Mouse (Mus musculus) embryonic facial prominence, embryonic 10.5 days (tissue): ENCODE results near the gene Ttc26. TPM values are rescaled to one million over a fixed set of nuclear protein-coding genes. Genes with fewer than 3 reads are reported as not detected.
"Not testable (repeated sequence)": the region's sequence is repeated elsewhere in the genome, so short reads cannot be mapped to it uniquely, and the experiment has no call there.

ENCODE experiments used
- DNase-seq: peaks from one replicate; pipeline ENCODE4 v3.0.0-alpha.2; 2017; ENCODE audit warnings: low spot score
- H3K27ac ChIP-seq: fragments of 300-500 bp; sonication (generic); replicated peaks from 2 replicates; pipeline ENCODE4 v1.5.1; 2016; ENCODE audit warnings: mild to moderate bottlenecking
- H3K27me3 ChIP-seq: fragments of 300-500 bp; sonication (generic); replicated peaks from 2 replicates; pipeline ENCODE4 v1.6.1; 2016; ENCODE audit warnings: low read depth, mild to moderate bottlenecking; ENCODE audit not compliant: poor library complexity, severe bottlenecking
- H3K36me3 ChIP-seq: fragments of 300-500 bp; sonication (generic); replicated peaks from 2 replicates; pipeline ENCODE4 v1.6.1; 2016; ENCODE audit warnings: mild to moderate bottlenecking, moderate library complexity
- H3K4me1 ChIP-seq: fragments of 300-500 bp; sonication (generic); 2 replicates; pipeline ENCODE4 v1.6.1; 2016
- H3K4me3 ChIP-seq: fragments of 300-500 bp; sonication (generic); 2 replicates; pipeline ENCODE4 v1.5.1; 2016; ENCODE audit warnings: mild to moderate bottlenecking, moderate library complexity
- H3K9me3 ChIP-seq: fragments of 300-500 bp; sonication (generic); 2 replicates; pipeline ENCODE4 v1.6.1; 2016; ENCODE audit warnings: mild to moderate bottlenecking
- WGBS: fragments of 180-500 bp; shearing (Covaris S2); methylation state at CpG from one replicate; pipeline ENCODE4 v1.1.7; 2016; 5-methylcytosine and 5-hydroxymethylcytosine counted together
- polyA plus RNA-seq: library from polyadenylated mRNA; unstranded; fragments of >200 nt; fragmentation: Nextera tagmentation; extraction: Ambion mirVana; gene quantifications from 2 replicates; pipeline ENCODE4 v1.2.1, GENCODE M21; 2016

The Ttc26 gene
- polyA plus RNA-seq, 1 experiment from 2014 or later, result 14.4 TPM

DNA sequence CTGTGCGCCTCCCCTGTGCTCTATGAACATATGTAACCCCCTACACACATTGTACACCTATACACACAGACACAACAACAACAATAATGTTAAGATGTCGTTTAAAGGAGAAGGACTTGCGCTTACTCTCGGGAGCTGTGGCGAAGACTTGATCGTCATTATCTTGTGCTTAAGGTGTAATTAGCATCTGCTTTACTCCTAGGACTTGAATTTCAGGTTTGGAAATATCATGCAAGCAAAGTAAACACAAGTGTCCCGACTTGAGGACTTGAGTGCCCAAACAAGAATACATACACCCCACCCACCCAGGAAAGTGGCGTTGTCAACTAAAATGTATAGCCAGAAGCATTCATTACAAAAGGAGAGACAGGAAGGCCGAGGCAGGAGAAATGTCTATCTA lies 31.5 kb upstream of the Ttc26 start:
- Histone ChIP-seq H3K36me3 (no peaks in the 10 kb centered on the region), H3K4me1 (peaks cover 14% of the 10 kb centered on the region), H3K9me3 (no peaks in the 10 kb centered on the region), H3K27me3 (peaks cover 54% of the 10 kb centered on the region), H3K4me3 (no peak overlapping the region), H3K27ac (no peak overlapping the region)
- WGBS, result 72% methylated on average over 9 of the region's 9 CpGs
- no peak for DNase-seq

DNA sequence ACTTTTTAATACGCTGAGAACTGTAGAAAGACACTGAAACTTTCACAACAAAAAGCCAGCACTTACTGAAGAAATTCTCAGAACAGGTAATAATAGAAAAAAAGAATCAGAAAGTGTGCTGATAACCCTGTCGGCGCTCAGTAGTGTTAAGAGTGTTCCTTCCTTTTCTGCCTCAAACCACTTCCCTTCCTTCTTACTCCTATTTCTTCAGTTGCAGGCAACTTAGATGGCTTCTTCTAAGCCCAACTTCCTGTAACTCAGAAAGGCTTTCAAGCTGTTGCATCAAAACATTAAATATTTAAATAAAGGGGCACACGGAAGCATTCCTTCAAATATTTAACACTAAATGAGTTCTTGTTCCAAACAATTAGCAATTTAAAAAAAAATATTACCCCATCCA lies 29.3 kb upstream of the Ttc26 start:
- no peak overlapping the region for H3K27ac ChIP-seq
- no peaks in the 10 kb centered on the region for H3K36me3 ChIP-seq
- no peak for DNase-seq
- no peaks in the 10 kb centered on the region for H3K9me3 ChIP-seq
- H3K4me3 ChIP-seq, result no peak overlapping the region
- peaks cover 22% of the 10 kb centered on the region for H3K4me1 ChIP-seq
- peaks cover 76% of the 10 kb centered on the region for H3K27me3 ChIP-seq
- WGBS, result 50% methylated on average over 4 of the region's 4 CpGs

DNA sequence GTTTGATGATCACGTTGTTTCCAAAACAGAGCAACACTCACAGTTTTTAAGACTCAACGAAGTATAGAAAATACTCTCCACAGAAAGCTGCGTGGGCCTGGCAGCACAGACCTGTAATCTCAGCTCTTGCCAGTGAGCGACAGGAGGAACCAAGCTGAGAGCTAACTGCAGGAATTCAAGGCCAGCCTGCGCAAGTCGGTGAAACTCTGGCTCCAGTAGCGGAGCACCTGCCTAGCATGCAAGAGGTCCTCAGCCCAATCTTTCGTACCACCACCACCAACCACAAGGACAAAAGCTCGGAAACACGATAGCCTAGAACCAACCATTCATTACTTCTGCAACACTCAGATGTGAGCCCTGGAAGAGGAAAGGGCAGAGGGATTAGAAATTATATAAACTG lies 28.8 kb upstream of the Ttc26 start:
- H3K36me3 ChIP-seq, result no peaks in the 10 kb centered on the region
- H3K4me3 ChIP-seq, result 0 out of 2 replicates have a peak overlapping the region, but pooled peaks have one; percentile 24
- peaks cover 22% of the 10 kb centered on the region for H3K4me1 ChIP-seq
- H3K27ac ChIP-seq, result no peak overlapping the region
- peak; percentile 35 for DNase-seq
- peaks cover 81% of the 10 kb centered on the region for H3K27me3 ChIP-seq
- WGBS, result 7% methylated on average over 10 of the region's 10 CpGs
- H3K9me3 ChIP-seq, result no peaks in the 10 kb centered on the region

DNA sequence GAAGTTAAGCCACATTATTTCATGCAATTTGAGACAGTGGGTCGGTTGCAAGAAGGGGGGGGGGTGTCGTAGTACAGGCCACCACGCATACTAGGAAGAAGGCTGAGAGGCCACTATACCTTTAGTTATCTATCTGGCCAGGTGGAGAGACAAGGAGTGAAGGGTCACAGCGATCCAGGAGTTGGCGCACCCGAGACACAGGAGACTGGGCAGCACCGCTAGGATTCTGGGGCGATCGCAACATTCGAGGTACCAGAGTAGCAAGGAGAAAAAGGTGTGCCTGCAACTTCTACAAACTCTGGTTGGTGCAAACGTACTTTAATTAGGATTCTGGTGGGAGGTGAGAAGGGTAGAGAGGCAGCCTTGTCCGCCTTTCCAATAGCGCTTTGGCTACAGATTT lies 28.1 kb upstream of the Ttc26 start:
- H3K27me3 ChIP-seq, result peaks cover 88% of the 10 kb centered on the region
- H3K4me3 ChIP-seq, result peak overlapping the region; percentile 64
- no peak overlapping the region for H3K27ac ChIP-seq
- peaks cover 22% of the 10 kb centered on the region for H3K4me1 ChIP-seq
- no peaks in the 10 kb centered on the region for H3K36me3 ChIP-seq
- peak; percentile 21 for DNase-seq
- H3K9me3 ChIP-seq, result no peaks in the 10 kb centered on the region
- 4% methylated on average over 13 of the region's 13 CpGs for WGBS

DNA sequence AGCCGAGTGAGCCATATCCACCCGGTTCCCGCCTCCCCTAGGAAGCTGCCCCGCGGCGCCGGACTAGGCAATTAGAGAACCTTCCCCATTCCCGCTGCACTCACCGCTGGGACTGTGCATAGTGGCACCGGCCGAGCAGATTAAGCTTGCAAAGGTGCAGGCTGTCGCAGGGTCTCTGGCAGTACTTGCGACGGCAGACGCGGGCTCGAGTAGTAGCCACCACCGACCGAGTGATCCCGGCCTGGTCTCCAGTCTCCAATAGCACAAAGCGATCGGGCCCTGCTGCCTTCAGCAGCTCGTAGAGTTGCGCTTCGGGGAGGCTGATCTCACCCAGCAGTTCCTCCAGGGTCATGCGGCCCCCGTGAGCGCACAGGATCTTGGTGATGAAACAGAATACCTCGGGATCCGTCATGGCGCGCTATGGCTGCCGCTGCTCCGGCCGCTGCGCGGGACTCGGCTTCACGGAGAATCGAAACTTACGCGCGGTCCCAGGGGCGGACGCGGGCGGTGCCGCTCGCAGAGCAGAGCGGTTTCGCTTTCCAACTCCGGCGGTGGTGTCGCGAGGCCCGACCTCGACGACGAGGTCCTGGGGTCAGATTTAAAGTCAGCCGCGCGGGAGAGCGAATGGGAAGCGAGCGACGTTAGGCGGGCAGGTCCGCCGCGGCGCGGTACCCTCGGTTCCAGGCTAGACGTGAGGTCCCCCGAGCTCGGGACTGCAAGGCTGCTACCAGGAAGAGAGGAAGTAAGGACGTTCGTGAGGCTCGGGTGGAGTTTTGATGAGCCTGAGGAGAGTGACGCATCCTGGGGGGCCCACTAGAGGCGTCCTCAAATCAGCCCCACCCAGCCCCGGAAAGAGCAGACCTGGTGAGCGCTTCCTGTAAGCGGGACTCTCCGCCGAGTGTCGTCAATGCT lies 27.2 kb upstream of the Ttc26 start, which contains the start of gene Zc3hav1:
Zc3hav1 (minus strand) TSS at position 793 of the 912 bp plus-strand sequence.
- H3K4me1 ChIP-seq, result peaks cover 22% of the 10 kb centered on the region
- WGBS, result under 1% methylated on average over 87 of the region's 87 CpGs
- H3K36me3 ChIP-seq, result no peaks in the 10 kb centered on the region
- H3K27ac ChIP-seq, result peak within 1 kb of the TSS; percentile 75
- H3K27me3 ChIP-seq, result peaks cover 94% of the 10 kb centered on the region
- H3K9me3 ChIP-seq, result no peaks in the 10 kb centered on the region
- peak within 1 kb of the TSS; percentile 64 for H3K4me3 ChIP-seq
- DNase-seq, result peak; percentile 70

DNA sequence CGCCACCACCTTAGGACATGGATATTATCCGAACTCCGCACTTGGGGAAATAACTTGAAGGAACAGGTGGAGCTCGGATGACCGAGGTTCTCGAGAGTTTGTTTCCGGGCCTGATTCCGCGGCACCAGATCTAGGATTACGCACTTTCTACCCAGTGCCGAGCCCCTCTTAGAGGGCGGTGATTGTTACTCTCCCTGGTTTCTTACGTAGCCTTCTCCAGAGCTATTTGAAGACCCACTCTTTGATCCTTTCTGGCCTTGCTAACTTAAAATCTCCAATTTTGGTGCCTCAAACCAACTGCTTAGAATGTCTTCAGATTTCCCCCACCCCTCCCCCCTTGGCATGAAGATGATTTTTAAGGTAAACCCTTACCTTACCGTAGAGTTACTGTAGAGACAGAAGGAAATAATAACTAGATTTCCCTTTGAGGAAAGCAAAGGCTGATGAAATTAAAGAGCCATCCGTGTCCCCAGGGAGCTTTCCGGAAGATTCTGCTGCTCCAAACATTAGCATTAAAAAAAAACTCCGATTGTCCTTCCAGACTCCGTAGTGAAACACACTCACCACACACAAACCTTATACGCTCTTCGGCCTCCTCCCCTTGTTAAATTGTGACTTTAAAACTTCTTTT lies 26.4 kb upstream of the Ttc26 start:
- WGBS, result 1% methylated on average over 20 of the region's 20 CpGs
- Histone ChIP-seq H3K36me3 (no peaks in the 10 kb centered on the region), H3K4me1 (peaks cover 22% of the 10 kb centered on the region), H3K4me3 (peak overlapping the region; percentile 64), H3K9me3 (no peaks in the 10 kb centered on the region), H3K27me3 (peaks cover 90% of the 10 kb centered on the region), H3K27ac (no peak overlapping the region)
- no peak for DNase-seq

DNA sequence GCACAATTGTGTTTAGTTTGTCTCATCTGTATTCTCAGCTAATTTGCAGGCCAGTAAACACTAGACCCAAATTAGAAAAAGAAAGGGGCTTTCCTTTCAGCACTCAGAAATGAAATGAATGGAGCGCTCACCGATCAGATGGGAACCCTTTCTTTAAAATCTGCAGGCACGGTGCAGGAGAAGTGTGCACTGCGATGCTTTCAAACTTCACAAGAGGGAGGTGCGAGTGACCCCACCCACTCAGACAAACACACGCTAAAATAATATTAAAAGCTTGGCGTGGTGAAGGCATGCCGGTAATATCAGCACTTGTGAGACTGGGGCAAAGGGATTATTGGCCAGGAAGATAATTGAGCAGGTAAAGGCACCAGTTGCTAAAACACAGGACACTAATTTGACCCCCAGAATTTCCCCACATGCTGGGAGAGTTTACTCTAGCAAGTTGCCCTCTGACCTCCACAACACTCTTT lies 25.9 kb upstream of the Ttc26 start:
- WGBS, result 1% methylated on average over 8 of the region's 8 CpGs
- H3K27ac ChIP-seq, result no peak overlapping the region
- no peaks in the 10 kb centered on the region for H3K9me3 ChIP-seq
- peak overlapping the region; percentile 64; the same call in 1 of the 2 replicates for H3K4me3 ChIP-seq
- DNase-seq, result peak; percentile 21
- peaks cover 84% of the 10 kb centered on the region for H3K27me3 ChIP-seq
- no peaks in the 10 kb centered on the region for H3K36me3 ChIP-seq
- peaks cover 22% of the 10 kb centered on the region for H3K4me1 ChIP-seq

DNA sequence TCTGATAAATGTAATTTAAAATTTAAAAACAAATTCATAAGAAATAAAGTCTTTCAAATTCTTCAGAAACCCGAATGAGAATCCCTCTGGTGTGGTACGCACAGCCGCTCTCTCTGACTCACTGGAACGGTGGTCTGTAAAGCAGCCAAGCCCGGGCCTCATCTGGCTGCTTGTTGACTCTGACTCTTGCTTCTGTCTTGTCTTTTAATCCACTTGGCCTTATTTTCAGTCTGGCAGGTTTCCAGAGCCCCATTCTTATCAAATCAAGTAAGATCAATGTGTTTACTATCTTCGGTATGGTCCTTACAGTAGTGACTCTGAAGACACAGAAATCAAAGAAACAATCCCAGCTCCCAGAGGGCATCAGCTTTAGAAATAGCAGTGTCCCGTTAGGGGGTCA lies 25.4 kb upstream of the Ttc26 start:
- Histone ChIP-seq H3K27ac (no peak overlapping the region), H3K27me3 (peaks cover 80% of the 10 kb centered on the region), H3K4me1 (peaks cover 22% of the 10 kb centered on the region), H3K36me3 (no peaks in the 10 kb centered on the region), H3K4me3 (no peak overlapping the region), H3K9me3 (no peaks in the 10 kb centered on the region)
- 4% methylated on average over 7 of the region's 7 CpGs for WGBS
- DNase-seq, result peak; percentile 21

DNA sequence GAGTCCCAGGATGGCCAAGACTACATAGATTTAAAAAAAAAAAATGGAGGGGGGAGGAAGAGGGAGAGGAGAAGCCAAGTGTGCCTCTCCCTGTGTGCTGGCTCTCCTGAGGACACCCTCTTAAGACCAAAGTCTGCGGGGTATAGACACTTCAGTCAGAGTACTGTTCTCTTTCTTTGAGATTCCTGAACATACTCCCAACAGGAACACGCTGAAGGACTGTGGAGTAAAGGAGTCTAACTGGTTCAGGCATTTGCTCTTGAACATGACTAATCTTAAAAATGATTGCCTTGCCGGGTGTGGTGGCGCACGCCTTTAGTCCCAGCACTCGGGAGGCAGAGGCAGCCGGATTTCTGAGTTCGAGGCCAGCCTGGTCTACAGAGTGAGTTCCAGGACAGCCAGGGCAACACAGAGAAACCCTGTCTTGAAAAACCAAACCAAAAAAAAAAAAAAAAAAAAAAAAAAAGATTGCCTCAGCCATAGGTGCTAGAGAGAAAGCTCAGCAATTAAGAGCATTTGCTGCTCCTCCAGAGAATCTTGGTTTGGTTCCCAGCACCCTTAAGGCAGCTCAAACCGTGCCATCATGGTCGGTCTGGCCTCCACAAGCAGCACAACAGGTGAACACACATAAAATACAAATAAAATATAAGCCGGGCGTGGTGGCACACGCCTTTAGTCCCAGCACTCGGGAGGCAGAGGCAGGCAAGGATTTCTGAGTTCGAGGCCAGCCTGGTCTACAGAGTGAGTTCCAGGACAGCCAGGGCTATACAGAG lies 24.4 kb upstream of the Ttc26 start:
- WGBS, result 78% methylated on average over 15 of the region's 15 CpGs
- peaks cover 70% of the 10 kb centered on the region for H3K27me3 ChIP-seq

DNA sequence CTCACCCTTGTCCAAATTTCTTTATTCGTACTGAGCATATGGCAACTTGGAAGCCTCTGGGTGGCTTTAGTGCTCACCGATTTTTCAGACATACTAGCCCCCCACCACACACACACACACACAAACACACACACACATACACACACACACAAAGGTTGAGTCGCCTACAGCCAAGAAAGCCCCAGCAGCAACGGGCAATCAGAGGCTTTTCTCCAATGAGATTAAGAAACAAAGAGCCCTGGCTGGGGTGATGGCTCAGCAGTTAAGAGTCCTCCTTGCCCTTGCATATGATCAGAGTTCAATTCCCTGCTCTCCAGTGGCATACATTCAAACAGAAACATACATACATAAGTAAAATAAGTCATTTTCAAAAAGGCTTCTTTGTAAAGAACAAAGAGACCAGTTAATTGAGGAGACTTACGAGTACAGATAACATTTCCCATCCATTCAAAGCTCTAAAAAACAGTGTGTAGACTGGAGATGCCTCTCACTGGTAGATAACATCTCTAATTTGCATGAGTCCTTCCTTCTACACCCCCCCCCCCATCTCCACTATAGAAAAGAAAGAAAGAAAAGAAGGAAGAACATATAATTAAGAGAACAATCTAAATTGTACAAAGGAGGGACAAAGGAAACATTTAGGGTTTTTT lies 23.5 kb upstream of the Ttc26 start:
- no peaks in the 10 kb centered on the region for H3K9me3 ChIP-seq
- no peak overlapping the region for H3K27ac ChIP-seq
- H3K36me3 ChIP-seq, result no peaks in the 10 kb centered on the region
- peaks cover 22% of the 10 kb centered on the region for H3K4me1 ChIP-seq
- no peak overlapping the region for H3K4me3 ChIP-seq
- 42% methylated on average over 5 of the region's 5 CpGs for WGBS
- no peak for DNase-seq
- peaks cover 61% of the 10 kb centered on the region for H3K27me3 ChIP-seq

More for the DNA sequence above, 24.4 kb upstream of the Ttc26 start:
- not testable (repeated sequence) for H3K9me3 ChIP-seq, H3K36me3 ChIP-seq, H3K4me3 ChIP-seq, DNase-seq, H3K27ac ChIP-seq
- H3K4me1 ChIP-seq, result peaks cover 22% of the 10 kb centered on the region

DNA sequence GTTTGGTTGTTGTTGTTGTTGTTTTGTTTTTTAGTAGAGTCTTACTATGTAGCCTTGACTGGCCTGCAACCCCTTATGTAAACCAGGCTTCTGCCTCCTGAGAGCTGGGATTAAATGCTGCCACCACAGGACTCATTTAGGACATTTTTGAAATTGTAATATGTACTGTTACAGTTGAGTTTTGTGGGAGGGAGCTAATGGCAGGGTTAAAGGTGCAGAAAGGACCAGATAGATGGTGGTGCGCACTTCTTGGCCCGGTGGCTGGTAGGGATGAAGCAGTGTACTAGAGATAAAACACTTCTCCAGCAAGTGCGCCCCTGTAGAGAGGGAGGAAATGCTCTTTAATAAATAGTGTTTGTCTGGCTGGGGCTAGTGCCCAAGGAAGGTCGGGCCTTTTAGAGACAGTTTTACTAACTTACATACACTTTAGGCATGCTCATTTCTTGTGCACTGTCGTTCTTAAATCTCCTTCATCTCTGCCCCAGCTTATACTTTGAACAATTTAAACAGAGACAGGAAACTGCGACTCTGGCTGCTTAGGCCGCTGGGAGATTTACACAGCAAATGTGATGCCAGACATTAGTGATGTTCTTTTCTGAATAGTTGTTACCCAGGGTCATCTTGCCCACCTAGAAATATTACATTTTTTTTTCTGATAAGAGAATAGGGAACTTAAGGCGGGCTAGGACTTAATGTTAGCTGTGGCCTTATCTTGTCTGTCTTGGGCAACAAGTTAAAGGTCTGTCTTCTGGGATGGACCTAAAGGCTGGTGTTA lies 22.8 kb upstream of the Ttc26 start:
- no peaks in the 10 kb centered on the region for H3K36me3 ChIP-seq
- H3K27me3 ChIP-seq, result peaks cover 54% of the 10 kb centered on the region
- H3K27ac ChIP-seq, result no peak overlapping the region
- H3K9me3 ChIP-seq, result no peaks in the 10 kb centered on the region
- H3K4me1 ChIP-seq, result peaks cover 22% of the 10 kb centered on the region
- DNase-seq, result no peak
- no peak overlapping the region for H3K4me3 ChIP-seq
- WGBS, result 66% methylated on average over 8 of the region's 8 CpGs
